9 mouse cellular contexts compared by ENCODE assay signal in the genomic region with DNA sequence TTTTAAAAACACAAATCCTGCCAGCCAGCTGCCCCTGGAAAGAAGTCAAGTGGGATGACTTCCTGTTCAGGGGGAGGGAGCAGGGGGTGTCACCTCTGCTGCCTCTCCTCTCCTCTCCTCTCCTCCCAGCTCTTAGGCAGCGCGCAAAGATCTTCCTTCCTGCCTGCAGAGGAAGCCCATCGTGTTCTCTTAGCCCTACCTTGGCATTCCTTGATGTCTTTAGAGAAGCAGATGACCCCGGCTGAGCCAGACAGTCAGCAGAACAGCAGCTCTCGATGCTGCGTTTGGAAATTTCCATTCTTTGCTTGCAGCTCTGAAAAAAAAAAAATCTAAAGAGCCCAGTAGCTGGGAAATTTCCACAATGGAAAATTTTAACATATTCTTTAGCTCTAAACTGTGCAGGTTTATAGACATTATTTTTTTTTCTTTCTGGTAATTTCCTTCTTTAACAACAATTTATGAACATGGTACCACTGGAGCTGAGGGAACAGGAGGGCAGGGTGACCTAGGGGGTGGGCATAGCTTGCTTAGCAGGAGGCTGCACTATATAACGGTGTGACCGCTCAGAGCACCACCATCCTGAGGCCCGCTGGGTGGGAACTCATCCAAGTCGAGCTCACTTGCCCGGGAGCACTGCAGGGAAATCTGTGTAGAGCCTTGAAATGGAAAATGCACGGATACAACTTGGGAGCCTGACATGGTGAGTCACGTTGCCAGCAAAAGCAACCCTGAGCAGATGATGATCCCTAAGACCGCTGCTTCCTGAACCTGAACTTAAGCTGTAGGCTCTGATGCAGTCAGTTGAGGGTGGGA.
DNase-seq lines count a peak whose midpoint lies in the region; ATAC-seq and TF ChIP-seq lines count a peak whose summit lies in the region.
"Had no signal": no experiment of that assay in that cellular context is flagged by ENCODE, and none has a peak within 500 bp of the region (broad histone marks: within the 10 kb centered on the region; RNA-seq: fewer than 3 reads in every experiment).

No protein-coding gene starts in this region.

- TF ChIP-seq POLR2A in spleen, adult 2 months (IDR thresholded peaks at IDR 0.05; ENCODE audit: low read depth, low read length) = no peak

- no peaks in the 10 kb centered on the region for H3K36me3 ChIP-seq in spleen, adult 2 months (ENCODE audit: control insufficient read depth, insufficient read depth, low read length)
- no peaks in the 10 kb centered on the region for H3K36me3 ChIP-seq in forebrain, postnatal 0 days (ENCODE audit: insufficient read depth)
- H3K36me3 ChIP-seq: embryonic facial prominence, embryonic 12.5 days had no signal

- H3K27ac ChIP-seq in spleen, adult 2 months (ENCODE audit: insufficient read depth, low read length) = 0 out of 2 replicates have a peak overlapping the region, but pooled peaks have one; percentile 42
- no peak overlapping the region for H3K27ac ChIP-seq in forebrain, postnatal 0 days (ENCODE audit: low read depth, low read length)
- H3K27ac ChIP-seq: embryonic facial prominence, embryonic 12.5 days had no signal

- no peak for DNase-seq in frontal cortex, postnatal 10 days (ENCODE audit: low spot score in 2 of 2)
- no peak for DNase-seq in spleen, adult 2 months (ENCODE audit: low read depth in 1 of 2, low spot score in 2 of 2)
- DNase-seq in spleen, adult 18-20 months = no peak
- DNase-seq in heart, adult 9 months (ENCODE audit: low spot score in 2 of 2) = peak; percentile 59 to 66
- DNase-seq in left cerebral cortex, postnatal 4 days = peak; percentile 38
- DNase-seq in forebrain, postnatal 0 days = no peak
- no peak for DNase-seq in spleen, postnatal 10 days (ENCODE audit: low spot score in 2 of 2)

- 72% methylated on average over 14 of the region's 14 CpGs for WGBS in spleen, adult 2 months
- 38% methylated on average over 14 of the region's 14 CpGs for WGBS in forebrain, postnatal 0 days

- peaks cover 6% of the 10 kb centered on the region; the same call in 1 of the 2 replicates for H3K4me1 ChIP-seq in spleen, adult 2 months (ENCODE audit: control insufficient read depth, insufficient read depth, insufficient read length)
- 0 out of 2 replicates have a peak, but pooled peaks cover 2% of the 10 kb centered on the region for H3K4me1 ChIP-seq in forebrain, postnatal 0 days (ENCODE audit: insufficient read depth)

- no peak overlapping the region for H3K9ac ChIP-seq in forebrain, postnatal 0 days
- H3K9ac ChIP-seq: embryonic facial prominence, embryonic 12.5 days had no signal

- H3K4me2 ChIP-seq in forebrain, postnatal 0 days (ENCODE audit: low read depth) = no peak overlapping the region
- H3K4me2 ChIP-seq: embryonic facial prominence, embryonic 12.5 days had no signal

- no peak overlapping the region for H3K4me3 ChIP-seq in spleen, adult 2 months (ENCODE audit: extremely low read depth, insufficient read depth, insufficient read length)
- no peak overlapping the region for H3K4me3 ChIP-seq in forebrain, postnatal 0 days (ENCODE audit: low read depth, low read length)
- H3K4me3 ChIP-seq: embryonic facial prominence, embryonic 12.5 days had no signal

- H3K9me3 ChIP-seq in forebrain, postnatal 0 days (ENCODE audit: low read length) = no peaks in the 10 kb centered on the region
- H3K9me3 ChIP-seq: embryonic facial prominence, embryonic 12.5 days had no signal

- no peak for TF ChIP-seq CTCF in spleen, adult 2 months (IDR thresholded peaks at IDR 0.05; ENCODE audit: extremely low read depth, insufficient read depth, insufficient read length, insufficient replicate concordance)
- TF ChIP-seq CTCF in forebrain, postnatal 0 days (IDR thresholded peaks at IDR 0.05; ENCODE audit: low read depth) = no peak

- intact Hi-C loops in left cerebral cortex, postnatal 4 days (cut with DNase I) = no loop called here

- no peaks in the 10 kb centered on the region for H3K27me3 ChIP-seq in spleen, adult 2 months (ENCODE audit: control insufficient read depth, insufficient read depth, low read length)
- no peaks in the 10 kb centered on the region for H3K27me3 ChIP-seq in forebrain, postnatal 0 days (ENCODE audit: insufficient read depth, low read length)
- H3K27me3 ChIP-seq: embryonic facial prominence, embryonic 12.5 days had no signal

- ATAC-seq in frontal cortex, adult (ENCODE audit: low TSS enrichment) = peak; percentile 38
- ATAC-seq in forebrain, postnatal 0 days = no peak

Comparison
In these comparisons a context has a peak if more than half of its experiments do, and no peak if none do; other contexts are left out.
1. DNase-seq: peak in heart, adult 9 months (2 of 2) and left cerebral cortex, postnatal 4 days (single experiment); none in frontal cortex, postnatal 10 days (0 of 2), spleen, adult 2 months (0 of 2), spleen, adult 18-20 months (0 of 2), forebrain, postnatal 0 days (single experiment) and spleen, postnatal 10 days (0 of 2).